Mouse (Mus musculus) thymus, adult 2 months (tissue): ENCODE measurements at regions not wholly inside any gene's neighbourhood (a gene's known extent, or its start where the extent isn't known, plus 50 kb on each side); places are given as distances from the start of the nearest gene placed in this dataset.

Experiments used
- CTCF ChIP-seq: fragments of 200-500 bp; IDR thresholded peaks from 2 replicates; pipeline ENCODE4 v1.5.1; 2012; ENCODE audit warnings: mild to moderate bottlenecking, control low read depth, low read length, moderate library complexity, borderline replicate concordance; ENCODE audit not compliant: control insufficient read depth, poor library complexity, insufficient read depth; ENCODE audit errors: extremely low read depth
- POLR2A ChIP-seq: fragments of 200-500 bp; IDR thresholded peaks from 2 replicates; pipeline ENCODE4 v1.6.1; 2012; ENCODE audit warnings: mild to moderate bottlenecking, low read length, control low read depth, moderate library complexity; ENCODE audit not compliant: control insufficient read depth, poor library complexity, insufficient read depth; ENCODE audit errors: extremely low read depth

- TF ChIP-seq CTCF (no peak), POLR2A (no peak)
Measured at GRCm38 (mm10) chr13:107681719-107682118, 362.5 kb upstream of the Smim15 start.
